Mouse (Mus musculus): ENCODE measurements around the gene Gtf2h3.
"Not testable (repeated sequence)": the region's sequence is repeated elsewhere in the genome, so short reads cannot be mapped to it uniquely, and the experiment has no call there.

The Gtf2h3 gene

DNA sequence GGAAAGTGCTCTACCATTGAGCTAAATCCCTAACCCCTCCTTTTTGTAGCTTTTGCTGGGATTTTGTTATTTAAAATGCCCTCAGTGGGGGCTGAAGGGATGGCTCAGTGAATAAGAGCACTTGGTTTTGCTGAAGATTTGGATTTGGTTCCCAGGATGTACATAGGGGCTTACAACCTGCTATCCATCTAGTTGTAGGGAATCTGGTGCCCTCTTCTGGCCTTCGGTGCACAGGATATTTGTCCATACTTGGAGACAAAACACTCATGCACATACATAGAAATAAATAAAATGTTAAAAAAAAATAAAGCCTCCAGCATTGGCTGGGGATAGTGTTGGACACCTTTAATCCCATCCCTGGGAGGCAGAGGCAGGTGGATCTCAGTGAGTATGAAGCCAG, 23.8 kb upstream of the Gtf2h3 start:
- intact Hi-C loops (cut with DNase I) = no loop called here

- intact Hi-C loops (cut with DNase I) = no loop called here
Measured at GRCm38 (mm10) chr5:124571068-124571467, 7.9 kb upstream of the Gtf2h3 start.

DNA sequence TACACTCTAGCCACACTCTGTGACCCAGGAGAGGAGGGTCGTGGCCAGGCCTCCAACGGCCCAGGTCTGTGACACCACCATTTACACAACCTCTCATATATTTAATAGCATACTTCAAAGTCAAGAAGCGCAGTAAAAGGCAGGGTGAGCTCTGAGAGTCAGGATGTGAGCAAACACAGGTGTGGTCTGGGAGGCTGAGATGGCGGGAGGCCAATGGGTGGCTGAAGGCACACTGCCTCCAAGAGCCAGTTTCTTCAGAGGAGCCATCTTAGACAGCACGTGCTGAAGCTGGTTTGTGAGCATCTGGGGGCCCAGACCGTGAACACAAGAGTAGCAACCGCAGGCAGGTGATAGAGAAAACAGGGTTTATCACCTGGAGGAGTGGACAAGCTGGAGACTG, 3.5 kb upstream of the Gtf2h3 start:
- intact Hi-C loops (cut with DNase I) = no loop called here

DNA sequence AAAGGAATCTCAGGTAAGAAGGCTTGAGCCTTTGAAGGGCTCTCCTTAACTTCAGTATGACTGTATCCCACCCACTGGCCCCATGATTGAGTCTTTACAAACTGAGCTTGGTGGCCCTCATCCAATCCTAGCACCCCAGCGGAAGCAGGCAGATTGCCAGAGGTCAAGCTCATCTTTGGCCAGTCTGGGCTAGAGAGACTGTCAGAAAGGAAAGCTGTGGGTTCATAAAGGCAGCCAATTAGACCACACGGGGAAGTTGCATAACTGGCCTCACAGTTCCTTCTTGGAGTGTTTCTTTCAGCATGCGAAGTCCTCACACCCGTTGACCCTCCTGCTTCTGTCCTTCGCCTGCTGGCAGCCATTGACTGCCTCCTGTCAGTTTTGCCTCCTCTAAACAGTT, 3.6 kb downstream of the Gtf2h3 start:
- intact Hi-C loops (cut with DNase I) = no loop called here

DNA sequence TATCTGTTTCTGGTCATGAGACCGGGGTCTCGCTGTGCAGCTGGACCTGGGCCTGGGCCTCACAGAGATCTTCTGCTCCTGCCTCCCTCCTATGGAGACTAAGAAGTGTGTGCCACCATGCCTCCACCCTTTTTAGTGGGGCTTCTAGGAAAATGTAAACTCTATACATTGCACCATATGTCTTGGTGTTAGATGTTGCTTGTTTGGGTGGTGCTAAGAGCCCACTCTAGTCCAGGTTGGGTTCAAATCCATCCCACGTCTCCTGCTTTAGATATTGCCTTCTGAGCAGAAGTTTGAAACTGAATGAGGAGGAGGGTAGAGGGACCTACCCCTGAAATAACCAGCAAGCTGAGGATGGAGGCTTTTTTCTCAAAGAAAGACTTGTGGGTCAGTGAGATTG, 13.8 kb downstream of the Gtf2h3 start:
- intact Hi-C loops (cut with DNase I) = no loop called here

DNA sequence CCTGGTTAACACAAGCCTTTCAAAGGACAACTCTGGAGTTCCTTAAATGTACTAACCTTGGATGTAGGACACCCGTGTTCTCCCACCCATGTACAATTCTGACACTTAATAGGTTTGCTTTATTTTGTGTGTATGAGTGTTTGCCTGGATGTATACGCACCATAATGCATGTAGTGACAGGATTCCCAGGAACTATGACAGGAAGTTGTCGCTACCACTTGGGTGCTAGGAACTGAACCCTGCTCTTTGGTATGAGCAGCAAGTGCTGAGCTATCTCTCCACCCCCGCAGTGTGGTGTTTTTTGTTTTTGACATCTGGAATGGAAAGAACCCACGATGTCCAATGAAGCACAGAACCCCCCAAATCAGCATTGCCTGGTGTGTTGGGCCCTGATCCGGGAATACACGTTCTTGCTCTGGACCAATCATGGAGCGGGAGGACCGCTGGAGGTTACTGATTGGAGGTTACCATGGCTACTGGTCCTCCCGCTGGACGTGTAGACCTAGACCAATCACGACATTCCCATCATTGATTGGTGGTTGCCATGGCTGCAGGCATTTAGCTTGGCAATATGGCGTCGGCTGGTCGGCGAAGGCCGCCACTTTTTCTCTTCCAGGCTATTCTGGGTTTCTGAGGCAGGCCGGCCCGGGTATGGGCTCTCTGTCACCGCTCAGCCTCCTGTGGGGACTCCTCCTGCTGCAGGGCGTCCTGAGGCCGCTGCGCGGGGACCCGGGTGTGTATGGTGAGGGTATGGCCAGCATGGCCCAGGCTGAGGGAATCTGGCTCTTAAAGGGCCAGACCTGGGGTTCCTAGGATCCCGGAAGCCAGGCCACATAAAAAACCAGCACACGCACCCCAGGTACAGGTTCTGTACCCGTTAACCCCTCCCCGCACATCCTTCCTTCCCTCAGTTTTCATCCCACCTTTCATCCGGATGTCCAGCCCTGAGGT, 19.6 kb downstream of the Gtf2h3 start:
- intact Hi-C loops (cut with DNase I) = no loop called here

GRCm38 (mm10) chr5:124599726-124600125, 20.8 kb downstream of the Gtf2h3 start:
- intact Hi-C loops (cut with DNase I) = not testable (repeated sequence)

DNA sequence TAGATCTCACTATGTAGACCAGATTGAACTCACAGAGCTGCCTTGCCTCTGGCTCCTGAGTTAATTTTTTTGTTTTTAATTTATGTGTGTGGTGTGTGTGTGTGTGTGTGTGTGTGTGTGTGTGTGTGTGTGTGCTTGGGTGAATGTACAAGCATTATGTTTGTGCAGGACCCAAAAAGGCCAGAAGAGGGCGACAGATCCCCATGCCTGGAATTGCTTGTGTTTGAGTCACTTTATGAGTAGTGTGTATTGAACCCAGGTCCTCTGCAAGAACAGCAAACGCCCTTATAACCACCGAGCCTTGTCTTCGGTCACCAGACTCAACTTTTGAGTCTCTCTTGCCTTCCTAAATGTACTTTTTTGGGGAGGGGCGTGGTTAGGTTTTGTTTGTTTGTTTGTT, 23.4 kb downstream of the Gtf2h3 start:
- intact Hi-C loops (cut with DNase I) = no loop called here

GRCm38 (mm10) chr5:124604296-124604695, 25.4 kb downstream of the Gtf2h3 start:
- intact Hi-C loops (cut with DNase I) = no loop called here

DNA sequence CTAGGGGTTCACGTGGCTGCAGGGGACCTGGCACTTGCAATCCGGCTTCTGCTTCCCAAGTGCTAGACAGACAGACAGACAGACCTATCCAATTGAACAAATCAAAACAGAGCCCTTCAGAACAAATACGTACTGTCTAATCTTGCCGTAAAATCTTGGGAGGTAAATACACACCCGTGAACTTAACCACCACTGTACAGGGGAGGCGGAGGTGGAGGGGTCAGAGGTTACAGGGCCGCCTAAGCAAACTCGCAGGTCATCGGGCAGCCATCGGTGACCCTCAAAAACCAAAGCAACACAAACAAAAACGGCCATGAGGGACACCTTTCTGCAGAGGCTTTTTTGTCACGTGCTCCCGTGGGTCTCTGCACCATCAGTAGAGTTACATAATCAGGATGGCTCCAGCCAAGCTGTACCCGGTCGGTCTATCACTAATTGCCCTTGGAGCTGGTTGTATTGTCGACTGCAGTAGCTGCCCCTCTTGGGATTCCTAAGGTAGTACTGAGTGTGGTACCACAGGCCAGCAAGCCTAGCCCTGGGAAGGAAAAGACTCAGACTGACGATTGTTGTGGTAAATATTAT, 26.2 kb downstream of the Gtf2h3 start:
- intact Hi-C loops (cut with DNase I) = no loop called here

- intact Hi-C loops (cut with DNase I) = no loop called here
Measured at GRCm38 (mm10) chr5:124610965-124611364, 32.0 kb downstream of the Gtf2h3 start.

GRCm38 (mm10) chr5:124614709-124615108, 35.8 kb downstream of the Gtf2h3 start:
- intact Hi-C loops (cut with DNase I) = no loop called here

- intact Hi-C loops (cut with DNase I) = no loop called here
Measured at GRCm38 (mm10) chr5:124618711-124619110, 39.8 kb downstream of the Gtf2h3 start.

- intact Hi-C loops (cut with DNase I) = no loop called here
Measured at GRCm38 (mm10) chr5:124621362-124621761, 42.4 kb downstream of the Gtf2h3 start.

GRCm38 (mm10) chr5:124622890-124623289, 44.0 kb downstream of the Gtf2h3 start:
- intact Hi-C loops (cut with DNase I) = no loop called here

GRCm38 (mm10) chr5:124624291-124624690, 45.4 kb downstream of the Gtf2h3 start:
- intact Hi-C loops (cut with DNase I) = no loop called here

DNA sequence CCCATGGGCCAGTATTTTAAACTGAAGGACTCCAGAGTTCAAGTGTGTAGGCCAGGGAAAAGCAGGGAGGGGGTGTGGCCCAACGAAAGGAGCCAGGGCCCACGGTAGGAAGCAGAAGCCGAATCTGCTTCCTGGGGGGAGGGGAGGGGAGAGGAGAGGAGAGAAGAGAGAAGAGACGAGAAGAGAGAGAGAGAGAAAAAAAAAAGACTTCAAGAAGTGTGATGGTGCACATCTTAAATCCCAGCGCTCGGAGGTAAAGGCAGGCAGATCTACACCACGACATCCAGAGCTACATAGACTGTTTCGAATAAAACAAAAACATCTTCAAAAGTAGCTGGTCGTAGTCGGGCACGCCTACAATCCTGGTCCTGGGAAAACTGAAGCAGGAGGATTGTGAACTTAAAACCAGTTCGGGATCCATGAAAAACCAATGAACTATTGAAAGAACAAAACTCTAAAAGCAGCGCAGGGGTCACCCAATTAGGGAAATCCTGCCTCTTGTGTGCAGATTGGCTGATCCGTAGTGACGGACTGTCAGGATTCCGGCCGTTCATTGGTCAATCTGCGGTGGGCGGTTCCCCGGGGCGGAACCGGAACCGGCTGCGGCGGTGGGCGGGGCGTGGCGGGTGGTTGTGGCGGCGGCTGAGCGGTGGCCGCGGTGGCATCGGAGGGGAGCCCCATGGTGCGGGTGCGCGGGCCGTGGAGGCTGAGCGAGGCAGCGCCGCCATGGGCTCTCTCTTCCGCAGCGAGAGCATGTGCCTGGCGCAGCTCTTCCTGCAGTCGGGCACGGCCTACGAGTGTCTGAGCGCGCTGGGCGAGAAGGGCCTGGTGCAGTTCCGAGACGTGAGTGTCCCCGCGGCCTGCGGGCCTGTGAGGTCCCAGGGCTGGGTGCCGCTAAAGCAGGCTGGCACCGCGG, 49.8 kb downstream of the Gtf2h3 start, which contains the start of gene Atp6v0a2:
Gene Atp6v0a2, plus strand, starts transcription at position 129 of the 916 bp plus-strand sequence.
- intact Hi-C loops (cut with DNase I) = no loop called here

GRCm38 (mm10) chr5:124629641-124630040, 50.7 kb downstream of the Gtf2h3 start:
- intact Hi-C loops (cut with DNase I) = no loop called here

GRCm38 (mm10) chr5:124631685-124632084, 52.7 kb downstream of the Gtf2h3 start:
- intact Hi-C loops (cut with DNase I) = no loop called here

- intact Hi-C loops (cut with DNase I) = no loop called here
Measured at GRCm38 (mm10) chr5:124632461-124632860, 53.5 kb downstream of the Gtf2h3 start.

- intact Hi-C loops (cut with DNase I) = no loop called here
Measured at GRCm38 (mm10) chr5:124633425-124633824, 54.5 kb downstream of the Gtf2h3 start.

- intact Hi-C loops (cut with DNase I) = not testable (repeated sequence)
Measured at GRCm38 (mm10) chr5:124635068-124635467, 56.1 kb downstream of the Gtf2h3 start.
